Mouse (Mus musculus) splenic B cell, adult 2 months (primary cell): ENCODE data around the gene Ascl4.

Experiments
- DNase-seq: peaks from one replicate; pipeline ENCODE4 v3.0.0-alpha.2; 2011; ENCODE audit warnings: low read depth, low spot score
- H3K27me3 ChIP-seq: 2 replicates; pipeline ENCODE4 v1.6.1; 2012; ENCODE audit warnings: mild to moderate bottlenecking, low read length, moderate library complexity, mixed read lengths; ENCODE audit not compliant: control insufficient read depth, poor library complexity, insufficient read depth, severe bottlenecking
- H3K36me3 ChIP-seq: 2 replicates; pipeline ENCODE4 v1.6.1; 2012; ENCODE audit warnings: mild to moderate bottlenecking, low read length, moderate library complexity, mixed read lengths; ENCODE audit not compliant: control insufficient read depth, poor library complexity, insufficient read depth, severe bottlenecking

Gene Ascl4

DNA sequence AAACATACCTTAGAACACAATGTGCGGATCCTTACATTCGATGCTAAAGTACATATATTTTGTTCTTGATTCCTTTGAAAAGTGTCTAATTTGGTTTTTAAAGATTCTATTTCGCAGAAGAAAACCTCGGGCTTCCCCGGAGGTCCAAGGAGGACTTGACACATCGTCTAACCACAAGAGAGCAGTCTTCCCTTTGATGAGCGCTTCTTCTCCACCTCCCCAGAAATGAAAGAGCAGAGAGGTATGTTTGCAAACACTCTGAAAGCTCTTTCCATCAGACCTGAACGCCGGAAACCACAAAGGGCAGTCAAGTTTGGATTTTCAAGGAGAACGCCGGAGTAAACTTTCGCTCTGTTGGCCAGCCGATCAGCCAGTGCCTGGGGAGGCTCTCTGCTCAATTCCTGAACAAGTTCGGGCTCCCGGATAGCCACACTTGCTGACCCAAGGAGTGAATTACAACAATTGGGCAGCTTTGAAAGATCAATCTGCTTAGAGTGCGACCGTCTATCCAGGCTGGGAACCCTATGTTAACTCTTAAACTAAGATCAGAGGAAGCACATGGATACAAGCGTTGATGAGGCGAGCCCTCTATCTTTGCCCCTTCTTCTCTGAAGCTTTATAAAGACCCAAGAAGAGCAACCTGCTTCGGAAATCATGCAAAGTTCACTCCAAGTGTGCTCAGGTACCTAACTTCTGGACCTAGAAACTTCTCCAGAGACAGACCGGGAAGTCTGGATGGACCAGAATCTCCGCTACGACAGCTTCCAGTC is at the start of gene Ascl4:
TSS of gene Ascl4 (plus strand) at position 6 of the 770 bp plus-strand sequence.
- Histone ChIP-seq H3K36me3 (no peaks in the 10 kb centered on the region), H3K27me3 (no peaks in the 10 kb centered on the region)
- DNase-seq: peak; percentile 48

DNA sequence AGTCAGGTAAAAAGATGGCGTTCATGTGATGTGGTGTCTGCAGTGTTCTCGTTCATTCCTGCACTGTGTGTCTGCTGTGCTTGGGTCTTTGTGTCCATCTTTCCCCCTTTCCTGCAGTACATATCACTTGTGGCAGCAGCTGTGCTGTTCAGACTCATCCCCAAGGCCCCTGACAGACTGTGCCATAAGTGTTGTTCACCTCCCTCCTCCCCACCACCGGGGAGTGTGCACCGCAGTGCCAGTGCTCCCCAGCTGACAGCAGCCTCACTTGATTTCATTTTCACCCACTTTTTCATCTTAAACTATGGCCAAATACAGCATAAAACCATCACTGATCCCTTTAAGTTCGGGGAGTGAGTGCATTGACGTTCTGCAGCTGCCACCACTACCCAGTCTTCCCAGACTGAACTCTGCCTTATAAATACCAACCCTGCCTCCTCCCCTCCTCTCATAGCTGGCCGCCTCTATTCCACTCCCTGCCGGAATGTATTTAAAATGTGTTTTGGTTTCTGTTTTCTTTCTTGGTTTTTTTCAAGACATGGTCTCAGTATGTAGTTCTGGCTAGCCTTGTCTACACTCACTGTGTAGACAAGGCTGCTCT is 47.5 kb upstream of the Ascl4 start:
- peaks cover 16% of the 10 kb centered on the region for H3K36me3 ChIP-seq
- no peak for DNase-seq

GRCm38 (mm10) chr10:85916498-85917309 is 10.8 kb upstream of the Ascl4 start, which contains the start of gene Prdm4:
Prdm4 (minus strand) TSS chr10:85917142.
- DNase-seq: peak; percentile 99
- Histone ChIP-seq H3K27me3 (no peaks in the 10 kb centered on the region), H3K36me3 (no peaks in the 10 kb centered on the region)

More for the DNA sequence above, 47.5 kb upstream of the Ascl4 start:
- no peaks in the 10 kb centered on the region for H3K27me3 ChIP-seq

GRCm38 (mm10) chr10:85928499-85929207 is 1.2 kb downstream of the Ascl4 start:
- Histone ChIP-seq H3K36me3 (no peaks in the 10 kb centered on the region), H3K27me3 (no peaks in the 10 kb centered on the region)
- peak; percentile 86 for DNase-seq

- Histone ChIP-seq H3K36me3 (no peaks in the 10 kb centered on the region), H3K27me3 (no peaks in the 10 kb centered on the region)
- no peak for DNase-seq
Observed at GRCm38 (mm10) chr10:85929208-85929591, 1.7 kb downstream of the Ascl4 start.

DNA sequence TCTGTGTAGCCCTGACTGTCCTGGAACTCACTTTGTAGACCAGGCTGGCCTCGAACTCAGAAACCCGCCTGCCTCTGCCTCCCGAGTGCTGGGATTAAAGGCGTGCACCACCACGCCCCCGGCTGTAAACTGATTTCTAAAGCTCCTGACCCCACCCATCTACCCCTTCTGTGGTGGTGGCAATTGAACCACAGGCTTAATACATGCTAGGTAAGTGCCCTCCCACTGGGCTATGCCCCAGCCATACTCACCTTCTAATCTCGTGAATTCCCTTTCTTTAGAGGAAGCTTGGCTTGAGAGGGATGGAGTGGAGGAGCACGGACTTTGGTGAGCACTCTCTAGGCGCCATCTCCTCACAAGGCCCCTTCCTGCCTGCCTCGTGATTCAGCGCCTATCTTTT is 2.5 kb downstream of the Ascl4 start:
- H3K27me3 ChIP-seq: no peaks in the 10 kb centered on the region
- no peak for DNase-seq
- H3K36me3 ChIP-seq: no peaks in the 10 kb centered on the region

DNA sequence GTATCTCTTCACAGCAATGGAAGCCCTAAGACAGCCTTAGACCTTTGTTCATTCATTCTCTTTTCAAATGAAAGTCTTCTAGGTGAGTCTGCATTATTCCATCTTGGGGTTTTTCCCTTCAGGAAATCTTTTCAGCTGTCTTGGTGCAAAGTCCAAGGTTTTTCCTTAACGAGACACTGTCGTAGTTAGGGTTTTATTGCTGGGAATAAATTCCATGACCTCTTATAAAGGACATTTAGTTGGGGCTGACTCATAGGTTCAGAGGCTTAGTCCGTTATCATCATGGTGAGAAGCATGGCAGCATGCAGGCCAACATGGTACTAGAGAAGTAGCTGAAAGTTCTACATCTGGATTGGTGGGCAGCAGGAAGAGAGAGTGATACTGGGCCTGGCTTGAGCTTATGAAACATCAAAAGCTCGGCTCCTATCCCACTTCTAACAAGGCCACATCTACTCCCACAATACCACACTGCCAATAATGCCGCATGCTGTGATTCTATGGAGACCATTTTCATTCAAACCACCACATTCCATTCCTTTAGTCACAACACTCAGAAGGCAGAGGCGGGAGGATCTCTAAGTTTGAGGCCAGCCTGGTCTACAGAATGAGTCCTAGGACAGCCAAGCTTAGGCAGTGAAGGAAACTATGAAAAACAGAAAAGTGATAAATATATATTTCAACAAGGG is 8.9 kb downstream of the Ascl4 start:
- Histone ChIP-seq H3K27me3 (no peaks in the 10 kb centered on the region), H3K36me3 (peaks cover 12% of the 10 kb centered on the region)
- DNase-seq: no peak

DNA sequence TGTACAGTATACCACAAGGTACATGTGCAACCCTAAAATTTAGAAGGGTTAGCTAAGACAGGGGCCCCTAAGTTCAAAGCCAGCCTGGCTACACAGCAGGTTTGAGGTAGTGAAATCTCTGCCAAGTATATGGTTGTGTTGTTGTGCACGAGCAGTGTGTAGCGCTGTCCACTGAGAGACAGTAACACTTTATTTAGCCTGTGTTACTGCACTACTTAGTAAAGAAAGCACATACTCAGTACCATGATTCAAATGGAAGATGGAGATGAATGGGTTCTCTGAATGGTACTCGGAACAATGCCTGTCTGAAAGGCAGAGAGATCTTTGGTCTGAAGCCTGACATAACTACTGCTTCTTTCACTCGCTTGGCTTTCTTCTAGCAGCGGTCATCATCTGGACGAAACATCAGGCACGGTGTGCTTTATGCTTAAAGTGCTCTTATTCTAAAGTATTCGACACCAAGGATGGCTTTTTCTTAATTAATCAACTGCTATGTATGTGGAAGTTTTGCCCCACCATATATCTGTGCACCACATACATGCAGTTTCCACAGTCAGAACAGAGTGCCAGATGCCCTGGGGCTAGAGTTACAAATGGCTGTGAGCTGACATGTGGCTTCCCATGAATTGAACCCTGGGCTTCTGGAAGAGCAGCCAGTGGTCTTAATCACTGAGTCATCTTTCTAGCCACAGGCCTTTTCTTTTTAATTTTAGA is 21.2 kb downstream of the Ascl4 start:
- Histone ChIP-seq H3K27me3 (no peaks in the 10 kb centered on the region), H3K36me3 (peaks cover 6% of the 10 kb centered on the region; the same call in 1 of the 2 replicates)
- DNase-seq: no peak

DNA sequence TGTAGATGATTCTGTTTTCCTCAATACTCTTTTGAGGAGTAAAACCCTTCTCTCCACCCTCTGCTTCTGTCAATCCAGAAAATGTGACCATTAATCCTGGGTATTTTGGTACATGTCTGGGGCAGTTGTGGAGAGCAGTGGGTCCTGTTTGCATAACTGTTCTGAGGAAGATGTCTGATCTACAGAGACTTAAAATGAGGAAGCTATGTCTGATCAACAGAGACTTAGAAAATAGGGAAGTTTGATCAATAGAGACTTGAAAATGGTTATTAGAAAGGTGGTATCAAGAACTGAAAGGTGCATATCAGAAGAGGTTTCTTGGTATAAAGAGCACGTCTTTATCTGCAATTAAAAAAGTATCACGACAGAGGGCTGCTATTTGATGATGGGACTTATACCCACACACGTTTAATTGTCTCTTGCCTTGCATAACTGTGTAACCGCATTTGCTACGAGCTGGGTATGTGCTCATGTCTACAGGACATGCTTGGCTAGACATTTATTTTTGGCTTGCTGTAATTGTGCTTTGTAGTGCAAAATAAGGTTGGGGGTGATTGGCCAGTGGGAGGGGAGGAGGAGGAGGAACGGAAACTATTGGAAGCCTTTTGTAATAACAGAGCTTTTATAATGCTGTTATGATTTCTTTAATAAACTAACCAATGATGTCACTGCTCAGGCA is 24.4 kb downstream of the Ascl4 start:
- peak; percentile 71 for DNase-seq
- peaks cover 8% of the 10 kb centered on the region; the same call in 1 of the 2 replicates for H3K36me3 ChIP-seq
- no peaks in the 10 kb centered on the region for H3K27me3 ChIP-seq

- Histone ChIP-seq H3K36me3 (peaks cover 6% of the 10 kb centered on the region; the same call in 1 of the 2 replicates), H3K27me3 (no peaks in the 10 kb centered on the region)
- DNase-seq: peak; percentile 49
Observed at GRCm38 (mm10) chr10:85953401-85953800, 25.9 kb downstream of the Ascl4 start.

GRCm38 (mm10) chr10:85954429-85954828 is 26.9 kb downstream of the Ascl4 start:
- Histone ChIP-seq H3K36me3 (peaks cover 3% of the 10 kb centered on the region; the same call in 1 of the 2 replicates), H3K27me3 (no peaks in the 10 kb centered on the region)
- no peak for DNase-seq

GRCm38 (mm10) chr10:85956871-85957419 is 29.5 kb downstream of the Ascl4 start:
- Histone ChIP-seq H3K27me3 (no peaks in the 10 kb centered on the region), H3K36me3 (peaks cover 1% of the 10 kb centered on the region; the same call in 1 of the 2 replicates)
- peak; percentile 23 for DNase-seq
